Mouse (Mus musculus) lung, adult 2 months (tissue): Measurements from ENCODE around the gene Rgs14. TPM values are rescaled to one million over a fixed set of nuclear protein-coding genes. Genes with fewer than 3 reads are reported as not detected.

Source experiments
- DNase-seq: peaks from one replicate; pipeline ENCODE4 v3.0.0; 2022
- H3K4me1 ChIP-seq: fragments of 200-500 bp; 2 replicates; pipeline ENCODE4 v1.6.1; 2011; ENCODE audit warnings: low read length; ENCODE audit not compliant: control insufficient read depth, insufficient read depth
- H3K4me3 ChIP-seq: fragments of 200-500 bp; replicated peaks from 2 replicates; pipeline ENCODE3; 2011; ENCODE audit warnings: low read depth, mild to moderate bottlenecking, control low read depth, low read length; ENCODE audit errors: extremely low read depth
- CTCF ChIP-seq: fragments of 200-500 bp; IDR thresholded peaks from 2 replicates; pipeline ENCODE4 v1.5.1; 2011; ENCODE audit warnings: mild to moderate bottlenecking, low read length, control low read depth; ENCODE audit not compliant: insufficient read depth
- POLR2A ChIP-seq: fragments of 200-500 bp; IDR thresholded peaks from 2 replicates; pipeline ENCODE4 v1.6.1; 2011; ENCODE audit warnings: low read depth, mild to moderate bottlenecking, control low read depth, low read length, borderline replicate concordance; ENCODE audit errors: extremely low read depth
- WGBS: fragments of 180-500 bp; shearing (Covaris S2); methylation state at CpG from one replicate; pipeline ENCODE4 v1.1.7; 2018; 5-methylcytosine and 5-hydroxymethylcytosine counted together
- polyA plus RNA-seq: library from polyadenylated mRNA; depleted of rRNA; stranded (reverse); fragments of >200 nt; gene quantifications from 2 replicates; pipeline ENCODE4 v1.2.3, GENCODE M21; 2012

The Rgs14 gene
- polyA plus RNA-seq, 1 experiment = 11.7 TPM

- Histone ChIP-seq H3K4me1 (no peaks in the 10 kb centered on the region; the same call in 1 of the 2 replicates), H3K4me3 (no peak overlapping the region)
- no peak for TF ChIP-seq CTCF
- no peak for TF ChIP-seq POLR2A
- 79% methylated on average over 13 of the region's 13 CpGs for WGBS
- DNase-seq = no peak
Observed at GRCm38 (mm10) chr13:55412643-55413307, 43.2 kb downstream of the Rgs14 start.

DNA sequence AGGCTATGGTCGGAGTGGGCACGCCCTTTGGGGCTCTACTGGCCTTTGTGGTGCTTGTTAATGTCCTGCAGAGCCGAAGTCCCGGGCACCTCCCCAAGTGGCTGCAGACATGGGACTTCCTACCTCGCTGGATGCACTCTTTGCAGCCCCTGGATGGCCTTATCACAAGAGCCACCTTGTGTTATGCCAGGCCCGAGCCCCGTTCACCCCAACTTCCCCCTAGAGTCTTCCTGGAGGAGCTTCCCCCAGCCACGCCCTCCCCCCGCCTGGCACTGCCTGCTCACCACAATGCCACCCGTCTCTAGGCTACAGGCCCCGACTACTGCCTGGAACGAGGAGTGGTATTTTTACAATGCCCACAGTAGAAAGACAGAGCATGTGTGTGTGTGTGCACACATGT, 43.8 kb downstream of the Rgs14 start:
- TF ChIP-seq POLR2A = no peak
- TF ChIP-seq CTCF = no peak
- no peak overlapping the region for H3K4me3 ChIP-seq
- WGBS = 63% methylated on average over 12 of the region's 12 CpGs
- no peak for DNase-seq
- peaks cover 2% of the 10 kb centered on the region; the same call in 1 of the 2 replicates for H3K4me1 ChIP-seq

GRCm38 (mm10) chr13:55414743-55415380, 45.3 kb downstream of the Rgs14 start, which contains the start of gene Pfn3:
Gene Pfn3, minus strand, starts transcription at chr13:55415232.
- H3K4me3 ChIP-seq = no peak within 1 kb of the TSS
- TF ChIP-seq CTCF (no peak), POLR2A (no peak)

DNA sequence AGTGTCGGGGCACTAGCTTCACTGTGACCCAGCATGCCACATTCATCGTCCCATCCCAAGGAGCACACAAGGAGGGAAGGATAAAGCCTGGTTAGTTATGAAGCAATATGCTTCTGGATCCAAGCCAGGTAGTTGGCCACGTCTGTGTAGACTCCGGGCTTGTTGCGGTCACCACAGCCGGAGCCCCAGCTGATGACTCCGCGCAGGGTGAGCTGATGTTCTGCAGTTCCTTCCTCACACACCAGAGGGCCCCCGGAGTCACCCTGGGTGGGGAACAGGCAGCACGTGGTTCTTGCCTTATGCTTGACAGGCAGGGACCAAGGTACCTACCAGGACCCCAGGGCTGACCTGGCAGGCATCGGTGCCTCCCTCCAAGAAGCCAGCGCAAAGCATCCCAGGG, 48.5 kb downstream of the Rgs14 start:
- DNase-seq = peak; percentile 90
- TF ChIP-seq POLR2A (no peak), CTCF (peak; percentile 82)
- H3K4me1 ChIP-seq = peaks cover 6% of the 10 kb centered on the region; the same call in 1 of the 2 replicates
- WGBS = 8% methylated on average over 12 of the region's 12 CpGs
- H3K4me3 ChIP-seq = no peak overlapping the region

More at GRCm38 (mm10) chr13:55414743-55415380, 45.3 kb downstream of the Rgs14 start, which contains the start of gene Pfn3:
- peaks cover 2% of the 10 kb centered on the region; the same call in 1 of the 2 replicates for H3K4me1 ChIP-seq
- DNase-seq = no peak
- WGBS = 20% methylated on average over 41 of the region's 41 CpGs

GRCm38 (mm10) chr13:55419142-55419541, 49.6 kb downstream of the Rgs14 start:
- peaks cover 6% of the 10 kb centered on the region; the same call in 1 of the 2 replicates for H3K4me1 ChIP-seq

GRCm38 (mm10) chr13:55420018-55420932, 50.7 kb downstream of the Rgs14 start:
- DNase-seq = no peak
- peaks cover 6% of the 10 kb centered on the region; the same call in 1 of the 2 replicates for H3K4me1 ChIP-seq
- H3K4me3 ChIP-seq = no peak overlapping the region
- WGBS = 25% methylated on average over 51 of the region's 51 CpGs
- TF ChIP-seq CTCF (no peak), POLR2A (no peak)

More at GRCm38 (mm10) chr13:55419142-55419541, 49.6 kb downstream of the Rgs14 start:
- no peak overlapping the region for H3K4me3 ChIP-seq
- WGBS = 70% methylated on average over 5 of the region's 5 CpGs
- DNase-seq = no peak
- no peak for TF ChIP-seq CTCF
- TF ChIP-seq POLR2A = no peak

GRCm38 (mm10) chr13:55420933-55421800, 51.6 kb downstream of the Rgs14 start:
- Histone ChIP-seq H3K4me3 (peak overlapping the region; percentile 11), H3K4me1 (peaks cover 6% of the 10 kb centered on the region; the same call in 1 of the 2 replicates)
- 9% methylated on average over 35 of the region's 35 CpGs for WGBS
- TF ChIP-seq POLR2A = no peak
- TF ChIP-seq CTCF = peak; percentile 80
- peak; percentile 60 for DNase-seq

GRCm38 (mm10) chr13:55426613-55427012, 57.1 kb downstream of the Rgs14 start, which contains the start of gene F12:
Gene F12, minus strand, starts transcription at chr13:55426793.
- peaks cover 7% of the 10 kb centered on the region for H3K4me1 ChIP-seq
- TF ChIP-seq CTCF = no peak
- TF ChIP-seq POLR2A = no peak
- WGBS = 88% methylated on average over 10 of the region's 10 CpGs

More at GRCm38 (mm10) chr13:55426613-55427012, 57.1 kb downstream of the Rgs14 start, which contains the start of gene F12:
- H3K4me3 ChIP-seq = no peak within 1 kb of the TSS
- DNase-seq = no peak
